Mouse (Mus musculus): ENCODE measurements around the gene Hdac6. TPM values are rescaled to one million over a fixed set of nuclear protein-coding genes. Genes with fewer than 3 reads are reported as not detected.

Gene Hdac6
- total and polyA plus RNA-seq, 3 experiments = 7.9 to 14.8 (median 9.6) TPM

- H3K27ac ChIP-seq = no peak overlapping the region
- no peaks in the 10 kb centered on the region for H3K36me3 ChIP-seq (ENCODE audit: control insufficient read depth, insufficient read depth, low read length)
- TF ChIP-seq CTCF (IDR thresholded peaks at IDR 0.05) (no peak), EP300 (IDR thresholded peaks at IDR 0.05; ENCODE audit: insufficient read depth, low read depth, low read length) (no peak)
- no peak for DNase-seq
- H3K27me3 ChIP-seq (ENCODE audit: control insufficient read depth, insufficient read depth, low read length) = no peaks in the 10 kb centered on the region
- intact Hi-C loops (cut with DNase I) = no loop called here
- H3K79me2 ChIP-seq (replicated peaks; ENCODE audit: control insufficient read depth, insufficient read depth, low read length) = no peaks in the 10 kb centered on the region
- no peak overlapping the region for H3K9ac ChIP-seq (ENCODE audit: low read depth, low read length)
- no peak overlapping the region for H3K4me3 ChIP-seq
- 46% methylated on average over 4 of the region's 4 CpGs for WGBS
- no peaks in the 10 kb centered on the region for H3K4me1 ChIP-seq (ENCODE audit: control insufficient read depth, insufficient read depth, low read length)
These were observed 23.6 kb upstream of the Hdac6 start for GRCm38 (mm10) chrX:7971292-7971691.

DNA sequence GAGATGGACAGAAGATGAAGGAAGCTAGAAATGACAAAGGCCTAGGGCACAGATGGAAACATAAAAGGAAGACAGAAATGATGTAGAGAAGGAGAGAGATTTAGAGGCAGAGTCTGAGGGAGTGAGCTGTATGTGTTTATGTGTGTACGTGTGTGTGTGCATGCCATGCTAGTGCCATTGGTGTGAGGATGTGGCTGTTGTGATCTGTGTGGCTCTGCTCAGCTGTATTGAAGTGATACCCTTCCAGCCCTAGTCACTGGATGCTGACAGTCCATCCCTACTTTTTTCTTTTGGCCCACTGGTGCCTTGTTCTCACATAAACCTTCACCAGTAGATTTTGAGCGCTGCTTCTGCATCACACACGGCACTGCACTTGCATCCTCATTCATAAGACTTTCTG is 21.2 kb upstream of the Hdac6 start:
- Histone ChIP-seq H3K27ac (no peak overlapping the region), H3K79me2 (replicated peaks; ENCODE audit: control insufficient read depth, insufficient read depth, low read length) (no peaks in the 10 kb centered on the region), H3K27me3 (ENCODE audit: control insufficient read depth, insufficient read depth, low read length) (no peaks in the 10 kb centered on the region), H3K36me3 (ENCODE audit: control insufficient read depth, insufficient read depth, low read length) (no peaks in the 10 kb centered on the region), H3K9ac (ENCODE audit: low read depth, low read length) (no peak overlapping the region), H3K4me1 (ENCODE audit: control insufficient read depth, insufficient read depth, low read length) (no peaks in the 10 kb centered on the region), H3K4me3 (no peak overlapping the region)
- intact Hi-C loops (cut with DNase I) = no loop called here
- 84% methylated on average over 3 of the region's 3 CpGs for WGBS
- TF ChIP-seq POLR2A (IDR thresholded peaks at IDR 0.05; ENCODE audit: insufficient read depth, low read depth, low read length) (no peak), CTCF (IDR thresholded peaks at IDR 0.05) (no peak)
- no peak for DNase-seq

DNA sequence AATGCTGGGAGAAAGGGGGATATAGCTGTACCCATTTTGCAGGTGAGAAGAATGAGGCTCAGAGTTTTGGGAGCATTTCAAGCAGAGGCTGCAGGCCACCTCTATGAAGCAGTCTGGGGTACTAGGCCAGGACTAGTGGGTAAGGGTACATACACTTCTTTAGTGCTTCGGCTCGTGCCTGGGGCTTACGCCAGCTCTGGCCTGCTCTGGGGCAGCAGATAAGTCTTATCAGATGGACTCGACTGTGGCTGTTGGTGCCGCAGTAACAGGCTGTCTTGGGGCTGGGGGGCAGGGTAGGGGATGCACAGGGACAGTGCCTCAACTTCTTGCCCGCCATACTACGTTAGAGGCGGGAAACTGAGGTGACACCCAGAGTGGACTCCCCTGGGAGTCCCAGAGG is 20.5 kb upstream of the Hdac6 start:
- 63% methylated on average over 8 of the region's 8 CpGs for WGBS
- no peaks in the 10 kb centered on the region for H3K4me1 ChIP-seq (ENCODE audit: control insufficient read depth, insufficient read depth, low read length)
- H3K27ac ChIP-seq = no peak overlapping the region
- TF ChIP-seq CTCF (IDR thresholded peaks at IDR 0.05) (no peak), POLR2A (IDR thresholded peaks at IDR 0.05; ENCODE audit: insufficient read depth, low read depth, low read length) (no peak), EP300 (IDR thresholded peaks at IDR 0.05; ENCODE audit: insufficient read depth, low read depth, low read length) (no peak)
- intact Hi-C loops (cut with DNase I) = no loop called here
- DNase-seq = no peak
- no peaks in the 10 kb centered on the region for H3K36me3 ChIP-seq (ENCODE audit: control insufficient read depth, insufficient read depth, low read length)
- H3K79me2 ChIP-seq (replicated peaks; ENCODE audit: control insufficient read depth, insufficient read depth, low read length) = no peaks in the 10 kb centered on the region
- no peaks in the 10 kb centered on the region for H3K27me3 ChIP-seq (ENCODE audit: control insufficient read depth, insufficient read depth, low read length)
- no peak overlapping the region for H3K4me3 ChIP-seq
- no peak overlapping the region for H3K9ac ChIP-seq (ENCODE audit: low read depth, low read length)

- Histone ChIP-seq H3K9ac (ENCODE audit: low read depth, low read length) (no peak overlapping the region), H3K27ac (no peak overlapping the region), H3K79me2 (replicated peaks; ENCODE audit: control insufficient read depth, insufficient read depth, low read length) (no peaks in the 10 kb centered on the region), H3K4me3 (no peak overlapping the region), H3K27me3 (ENCODE audit: control insufficient read depth, insufficient read depth, low read length) (no peaks in the 10 kb centered on the region), H3K36me3 (ENCODE audit: control insufficient read depth, insufficient read depth, low read length) (no peaks in the 10 kb centered on the region), H3K4me1 (ENCODE audit: control insufficient read depth, insufficient read depth, low read length) (no peaks in the 10 kb centered on the region)
- TF ChIP-seq POLR2A (IDR thresholded peaks at IDR 0.05; ENCODE audit: insufficient read depth, low read depth, low read length) (no peak), CTCF (IDR thresholded peaks at IDR 0.05) (no peak), EP300 (IDR thresholded peaks at IDR 0.05; ENCODE audit: insufficient read depth, low read depth, low read length) (no peak)
- no peak for DNase-seq
- intact Hi-C loops (cut with DNase I) = no loop called here
- WGBS = 58% methylated on average over 7 of the region's 9 CpGs
These were observed 20.0 kb upstream of the Hdac6 start for GRCm38 (mm10) chrX:7967596-7968201.

GRCm38 (mm10) chrX:7966161-7966560 is 18.5 kb upstream of the Hdac6 start:
- Histone ChIP-seq H3K9ac (ENCODE audit: low read depth, low read length) (no peak overlapping the region), H3K79me2 (replicated peaks; ENCODE audit: control insufficient read depth, insufficient read depth, low read length) (no peaks in the 10 kb centered on the region), H3K27me3 (ENCODE audit: control insufficient read depth, insufficient read depth, low read length) (no peaks in the 10 kb centered on the region), H3K4me3 (no peak overlapping the region), H3K27ac (no peak overlapping the region), H3K36me3 (ENCODE audit: control insufficient read depth, insufficient read depth, low read length) (no peaks in the 10 kb centered on the region), H3K4me1 (ENCODE audit: control insufficient read depth, insufficient read depth, low read length) (no peaks in the 10 kb centered on the region)
- no peak for TF ChIP-seq POLR2A (IDR thresholded peaks at IDR 0.05; ENCODE audit: insufficient read depth, low read depth, low read length)
- no peak for TF ChIP-seq EP300 (IDR thresholded peaks at IDR 0.05; ENCODE audit: insufficient read depth, low read depth, low read length)
- TF ChIP-seq CTCF (IDR thresholded peaks at IDR 0.05) = no peak
- no peak for DNase-seq
- WGBS = 53% methylated on average over 4 of the region's 4 CpGs
- intact Hi-C loops (cut with DNase I) = no loop called here

- DNase-seq = no peak
- intact Hi-C loops (cut with DNase I) = no loop called here
- H3K27me3 ChIP-seq (ENCODE audit: control insufficient read depth, insufficient read depth, low read length) = no peaks in the 10 kb centered on the region
- WGBS = 57% methylated on average over 7 of the region's 7 CpGs
- H3K79me2 ChIP-seq (replicated peaks; ENCODE audit: control insufficient read depth, insufficient read depth, low read length) = no peaks in the 10 kb centered on the region
- H3K4me1 ChIP-seq (ENCODE audit: control insufficient read depth, insufficient read depth, low read length) = no peaks in the 10 kb centered on the region
- no peak overlapping the region for H3K9ac ChIP-seq (ENCODE audit: low read depth, low read length)
- no peaks in the 10 kb centered on the region for H3K36me3 ChIP-seq (ENCODE audit: control insufficient read depth, insufficient read depth, low read length)
- no peak overlapping the region for H3K27ac ChIP-seq
- TF ChIP-seq POLR2A (IDR thresholded peaks at IDR 0.05; ENCODE audit: insufficient read depth, low read depth, low read length) = no peak
- no peak for TF ChIP-seq EP300 (IDR thresholded peaks at IDR 0.05; ENCODE audit: insufficient read depth, low read depth, low read length)
- no peak for TF ChIP-seq CTCF (IDR thresholded peaks at IDR 0.05)
- no peak overlapping the region for H3K4me3 ChIP-seq
These were observed 16.3 kb upstream of the Hdac6 start for GRCm38 (mm10) chrX:7963829-7964626.
